9 mouse cellular contexts compared by ENCODE assay signal in the genomic region with DNA sequence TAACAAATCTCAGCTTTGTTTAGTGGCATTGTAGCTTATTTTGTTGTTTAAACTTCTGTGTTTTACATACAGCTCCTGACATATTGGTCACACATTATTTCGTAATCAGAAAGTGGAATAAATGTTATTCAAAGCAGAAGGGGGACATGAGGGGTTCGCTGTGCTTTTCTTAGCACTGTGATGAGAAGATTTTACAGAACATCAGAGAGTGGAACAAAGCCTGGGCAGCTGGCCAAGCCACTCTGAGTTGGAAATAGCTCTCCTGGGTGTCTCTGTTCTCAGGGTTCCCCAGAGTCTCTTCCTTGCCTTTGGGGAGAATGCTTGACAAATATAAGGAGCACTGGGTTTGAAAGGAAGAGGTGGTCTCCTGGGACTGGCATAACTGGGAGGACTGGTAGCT.
DNase-seq lines count a peak whose midpoint lies in the region; ATAC-seq and TF ChIP-seq lines count a peak whose summit lies in the region.
"Had no signal": no experiment of that assay in that cellular context is flagged by ENCODE, and none has a peak within 500 bp of the region (broad histone marks: within the 10 kb centered on the region; RNA-seq: fewer than 3 reads in every experiment).

No protein-coding gene starts in this region.

- 72% methylated on average over 2 of the region's 2 CpGs for WGBS in limb, embryonic 14.5 days
- 85% methylated on average over 2 of the region's 2 CpGs for WGBS in limb, embryonic 10.5 days
- 18% methylated on average over 2 of the region's 2 CpGs for WGBS in heart, postnatal 0 days
- 82% methylated on average over 2 of the region's 2 CpGs for WGBS in kidney, embryonic 14.5 days

- no peak for TF ChIP-seq CTCF in heart, postnatal 0 days (IDR thresholded peaks at IDR 0.05; ENCODE audit: low read depth)

- no peak overlapping the region for H3K4me2 ChIP-seq in limb, embryonic 14.5 days (replicated peaks; ENCODE audit: low read depth, low read length, severe bottlenecking)
- H3K4me2 ChIP-seq in heart, postnatal 0 days (ENCODE audit: low read depth, low read length), result no peak overlapping the region
- H3K4me2 ChIP-seq in kidney, embryonic 14.5 days (replicated peaks; ENCODE audit: low read depth, low read length), result no peak overlapping the region

- TF ChIP-seq POLR2A in limb, embryonic 14.5 days (IDR thresholded peaks at IDR 0.05; ENCODE audit: borderline replicate concordance, extremely low read depth, insufficient read depth, insufficient read length), result no peak

- TF ChIP-seq EP300 in heart, postnatal 0 days (IDR thresholded peaks at IDR 0.05; ENCODE audit: low read depth), result no peak

- no peaks in the 10 kb centered on the region for H3K4me1 ChIP-seq in limb, embryonic 14.5 days (ENCODE audit: control insufficient read depth, insufficient read depth, low read length)
- no peaks in the 10 kb centered on the region for H3K4me1 ChIP-seq in limb, embryonic 10.5 days
- H3K4me1 ChIP-seq in heart, postnatal 0 days (ENCODE audit: control insufficient read depth, insufficient read depth), result peaks cover 30% of the 10 kb centered on the region
- no peaks in the 10 kb centered on the region for H3K4me1 ChIP-seq in kidney, embryonic 14.5 days (ENCODE audit: control insufficient read depth, insufficient read depth, low read length)

- ATAC-seq in limb, embryonic 14.5 days (ENCODE audit: low FRiP score, low read depth), result no peak
- peak; percentile 76 for ATAC-seq in frontal cortex, adult (ENCODE audit: low TSS enrichment)
- peak; percentile 77 for ATAC-seq in heart, postnatal 0 days (ENCODE audit: insufficient read depth, low read depth)
- no peak for ATAC-seq in kidney, embryonic 14.5 days (ENCODE audit: low FRiP score, low TSS enrichment)

- H3K27ac ChIP-seq in limb, embryonic 14.5 days (replicated peaks; ENCODE audit: low read depth, low read length), result no peak overlapping the region
- no peak overlapping the region for H3K27ac ChIP-seq in limb, embryonic 10.5 days
- H3K27ac ChIP-seq in heart, postnatal 0 days (ENCODE audit: low read depth), result peak overlapping the region; percentile 87
- H3K27ac ChIP-seq in kidney, embryonic 14.5 days (ENCODE audit: low read depth, low read length), result no peak overlapping the region

- no peaks in the 10 kb centered on the region for H3K27me3 ChIP-seq in limb, embryonic 14.5 days (ENCODE audit: control insufficient read depth, insufficient read depth, low read length)
- H3K27me3 ChIP-seq in limb, embryonic 10.5 days (ENCODE audit: low read depth, poor library complexity, severe bottlenecking), result no peaks in the 10 kb centered on the region
- no peaks in the 10 kb centered on the region for H3K27me3 ChIP-seq in heart, postnatal 0 days (ENCODE audit: control insufficient read depth, insufficient read depth, low read length)
- no peaks in the 10 kb centered on the region for H3K27me3 ChIP-seq in kidney, embryonic 14.5 days (ENCODE audit: control insufficient read depth, insufficient read depth, low read length)

- H3K36me3 ChIP-seq in limb, embryonic 14.5 days (ENCODE audit: control insufficient read depth, insufficient read depth, low read length), result no peaks in the 10 kb centered on the region
- H3K36me3 ChIP-seq in limb, embryonic 10.5 days, result no peaks in the 10 kb centered on the region
- no peaks in the 10 kb centered on the region for H3K36me3 ChIP-seq in heart, postnatal 0 days (replicated peaks; ENCODE audit: control insufficient read depth, insufficient read depth, low read length)
- no peaks in the 10 kb centered on the region for H3K36me3 ChIP-seq in kidney, embryonic 14.5 days (ENCODE audit: control insufficient read depth, insufficient read depth, low read length)

- H3K4me3 ChIP-seq in limb, embryonic 14.5 days (replicated peaks; ENCODE audit: low read length), result no peak overlapping the region
- H3K4me3 ChIP-seq in limb, embryonic 10.5 days, result no peak overlapping the region
- H3K4me3 ChIP-seq in heart, postnatal 0 days (ENCODE audit: low read depth, low read length), result no peak overlapping the region
- H3K4me3 ChIP-seq in kidney, embryonic 14.5 days (ENCODE audit: low read length), result no peak overlapping the region
- H3K4me3 ChIP-seq: erythroblast, embryonic 14.5 days had no signal

- H3K9me3 ChIP-seq in limb, embryonic 14.5 days (ENCODE audit: control insufficient read depth, low read length), result no peaks in the 10 kb centered on the region
- no peaks in the 10 kb centered on the region for H3K9me3 ChIP-seq in limb, embryonic 10.5 days (replicated peaks)
- no peaks in the 10 kb centered on the region for H3K9me3 ChIP-seq in heart, postnatal 0 days (replicated peaks; ENCODE audit: control insufficient read depth, low read length)
- no peaks in the 10 kb centered on the region for H3K9me3 ChIP-seq in kidney, embryonic 14.5 days (ENCODE audit: control insufficient read depth, low read length)

- peak; percentile 52 for DNase-seq in limb, embryonic 14.5 days (ENCODE audit: low spot score)
- DNase-seq in limb, embryonic 10.5 days (ENCODE audit: low spot score), result no peak
- DNase-seq in heart, postnatal 0 days (ENCODE audit: low spot score), result peak; percentile 84
- DNase-seq in right cerebral cortex, adult 2 months (ENCODE audit: low spot score in 2 of 2), result peak; percentile 82 to 89
- DNase-seq in spleen, adult 12 weeks (ENCODE audit: low spot score), result no peak
- no peak for DNase-seq in embryo, embryonic 10.5 days (ENCODE audit: low spot score)

- H3K9ac ChIP-seq in limb, embryonic 14.5 days (ENCODE audit: low read depth, low read length, severe bottlenecking), result no peak overlapping the region
- H3K9ac ChIP-seq in heart, postnatal 0 days (replicated peaks; ENCODE audit: low read depth, low read length), result no peak overlapping the region
- no peak overlapping the region for H3K9ac ChIP-seq in kidney, embryonic 14.5 days (ENCODE audit: low read depth, low read length)

Comparison
In these comparisons a context has a peak if more than half of its experiments do, and no peak if none do; other contexts are left out.
1. DNase-seq: peak in limb, embryonic 14.5 days (single experiment), heart, postnatal 0 days (single experiment) and right cerebral cortex, adult 2 months (2 of 2); none in limb, embryonic 10.5 days (single experiment), spleen, adult 12 weeks (single experiment) and embryo, embryonic 10.5 days (single experiment).
2. ATAC-seq: peak in frontal cortex, adult (single experiment) and heart, postnatal 0 days (single experiment); none in limb, embryonic 14.5 days (single experiment) and kidney, embryonic 14.5 days (single experiment).